Mouse (Mus musculus): ENCODE results near the gene Knl1.

The Knl1 gene

GRCm38 (mm10) chr2:119040882-119041281 is 6.0 kb upstream of the Knl1 start:
- DNase-seq (ENCODE audit: low spot score): no peak

DNA sequence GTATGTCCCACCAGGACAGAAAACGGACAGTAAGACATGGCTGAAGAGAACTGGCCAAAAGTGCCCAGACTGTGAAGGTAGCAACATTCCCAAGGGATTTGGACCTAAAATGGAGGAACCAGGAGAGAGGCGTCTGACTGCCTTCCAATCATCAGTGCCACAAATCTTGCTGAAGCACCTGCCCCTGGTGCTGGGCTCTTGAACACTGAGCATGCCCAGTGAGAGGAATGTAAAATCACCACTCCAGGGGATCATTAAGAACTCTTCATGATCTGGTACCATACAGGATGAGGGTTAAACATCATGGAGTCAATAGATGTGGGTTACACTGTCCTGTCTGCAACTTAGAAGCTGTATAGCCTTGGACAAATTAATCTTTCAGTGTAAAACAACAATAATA is 1.8 kb upstream of the Knl1 start:
- no peak for DNase-seq (ENCODE audit: low spot score)

DNA sequence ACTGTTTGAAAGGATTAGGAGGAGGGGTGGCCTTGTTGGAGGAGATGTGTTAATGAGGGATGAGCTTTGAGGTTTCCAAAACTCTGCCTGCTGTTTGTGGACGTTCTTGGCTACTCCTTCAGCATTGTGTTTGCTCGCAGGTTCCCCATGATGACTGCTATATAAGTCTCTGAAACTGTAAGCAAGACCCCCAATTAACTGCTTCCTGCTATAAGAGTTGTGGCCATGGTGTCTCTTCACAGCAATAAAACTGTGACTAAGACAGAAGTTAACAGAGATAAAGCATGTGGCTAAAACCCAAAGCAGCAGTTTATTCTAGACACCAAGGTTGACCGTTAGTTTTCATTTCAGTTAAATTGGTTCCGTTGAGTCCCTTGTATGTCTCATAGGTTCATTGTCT is 930 bp downstream of the Knl1 start:
- DNase-seq (ENCODE audit: low spot score): no peak

DNA sequence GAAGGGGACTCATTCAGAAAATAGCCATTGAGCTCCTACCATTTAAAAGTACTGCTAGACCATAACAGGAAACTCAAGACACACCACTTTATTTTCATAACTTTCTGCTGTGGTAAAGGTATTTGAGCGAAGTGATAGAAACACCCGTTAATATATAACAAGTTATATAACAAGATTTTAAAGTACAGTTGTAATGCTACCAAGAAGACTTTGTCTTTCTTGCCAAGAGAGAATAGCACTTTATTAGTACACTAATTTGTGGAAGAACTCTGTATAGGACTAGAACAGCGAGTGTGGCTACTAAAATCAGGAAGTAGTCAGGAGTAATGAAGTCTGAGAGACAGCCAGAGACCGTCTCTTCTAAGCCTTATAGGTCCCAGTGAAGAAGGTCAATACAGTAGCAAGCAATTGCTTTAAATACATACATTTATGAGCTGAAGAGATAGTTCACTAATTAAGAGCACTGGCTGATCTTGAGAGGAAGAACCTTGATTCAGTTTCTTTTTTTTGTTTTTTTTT is 3.3 kb downstream of the Knl1 start:
- DNase-seq (ENCODE audit: low spot score): no peak

- no peak for DNase-seq (ENCODE audit: low spot score)
Measured at GRCm38 (mm10) chr2:119060139-119060538, 13.2 kb downstream of the Knl1 start.

- DNase-seq (ENCODE audit: low spot score): no peak
Measured at GRCm38 (mm10) chr2:119072397-119072796, 25.5 kb downstream of the Knl1 start.

GRCm38 (mm10) chr2:119086156-119086555 is 39.2 kb downstream of the Knl1 start:
- no peak for DNase-seq (ENCODE audit: low spot score)

DNA sequence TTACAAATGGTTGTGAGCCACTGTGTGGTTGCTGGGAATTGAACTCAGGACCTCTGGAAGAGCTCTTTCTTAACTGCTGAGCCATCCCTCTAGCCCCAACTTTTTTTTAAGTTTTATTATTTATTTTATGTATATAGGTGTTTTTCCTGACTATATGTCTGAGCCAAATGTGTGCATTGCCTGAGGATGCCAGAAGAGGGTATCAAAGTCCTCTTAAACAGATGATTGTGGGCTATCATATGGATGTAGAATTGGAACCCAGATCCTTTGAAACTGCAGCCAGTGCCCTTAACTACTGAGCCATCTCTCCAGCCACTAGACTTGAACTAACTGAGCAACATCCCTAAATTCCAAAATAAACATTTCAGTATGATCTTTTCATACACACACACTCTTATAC is 54.6 kb downstream of the Knl1 start:
- DNase-seq (ENCODE audit: low spot score): no peak

DNA sequence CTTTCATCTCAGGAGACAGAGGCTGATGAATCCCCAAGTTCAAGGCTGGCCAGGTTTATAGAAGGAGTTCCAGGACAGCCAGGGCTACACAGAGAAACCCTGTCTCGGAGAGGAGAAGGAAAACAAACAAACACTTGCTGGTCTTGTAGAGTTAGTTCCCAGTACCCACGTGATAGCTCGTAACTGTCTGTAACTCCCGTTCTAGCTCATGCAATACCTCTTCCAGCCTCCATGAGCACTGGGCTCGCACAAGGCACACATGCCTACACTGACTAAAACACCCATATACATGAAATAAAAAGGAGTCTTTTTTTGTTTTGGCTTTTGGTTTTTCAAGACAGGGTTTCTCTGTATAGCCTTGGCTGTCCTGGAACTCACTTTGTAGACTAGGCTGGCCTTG is 59.7 kb downstream of the Knl1 start:
- no peak for DNase-seq (ENCODE audit: low spot score)

DNA sequence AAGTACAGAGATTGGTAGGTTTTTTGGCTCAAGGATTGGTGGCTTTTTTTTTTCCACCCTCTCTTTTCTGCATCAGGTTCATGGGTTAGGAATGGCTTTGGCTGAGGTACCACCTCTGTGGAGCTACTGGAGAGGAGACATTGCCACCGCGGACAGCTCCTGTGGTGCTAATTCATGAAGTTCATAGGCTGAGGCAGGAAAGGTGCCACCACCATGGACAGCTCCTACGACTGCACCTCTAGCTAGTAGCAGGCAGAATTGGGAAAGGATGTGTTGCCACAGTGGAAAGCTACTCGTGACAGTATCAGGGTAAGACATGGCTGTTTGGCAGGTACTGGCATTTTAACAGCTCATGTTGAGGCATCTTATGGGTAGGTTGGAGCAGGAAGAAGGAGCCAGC is 61.6 kb downstream of the Knl1 start:
- peak; percentile 10 for DNase-seq (ENCODE audit: low spot score)

GRCm38 (mm10) chr2:119111060-119111459 is 64.1 kb downstream of the Knl1 start:
- DNase-seq (ENCODE audit: low spot score): no peak

DNA sequence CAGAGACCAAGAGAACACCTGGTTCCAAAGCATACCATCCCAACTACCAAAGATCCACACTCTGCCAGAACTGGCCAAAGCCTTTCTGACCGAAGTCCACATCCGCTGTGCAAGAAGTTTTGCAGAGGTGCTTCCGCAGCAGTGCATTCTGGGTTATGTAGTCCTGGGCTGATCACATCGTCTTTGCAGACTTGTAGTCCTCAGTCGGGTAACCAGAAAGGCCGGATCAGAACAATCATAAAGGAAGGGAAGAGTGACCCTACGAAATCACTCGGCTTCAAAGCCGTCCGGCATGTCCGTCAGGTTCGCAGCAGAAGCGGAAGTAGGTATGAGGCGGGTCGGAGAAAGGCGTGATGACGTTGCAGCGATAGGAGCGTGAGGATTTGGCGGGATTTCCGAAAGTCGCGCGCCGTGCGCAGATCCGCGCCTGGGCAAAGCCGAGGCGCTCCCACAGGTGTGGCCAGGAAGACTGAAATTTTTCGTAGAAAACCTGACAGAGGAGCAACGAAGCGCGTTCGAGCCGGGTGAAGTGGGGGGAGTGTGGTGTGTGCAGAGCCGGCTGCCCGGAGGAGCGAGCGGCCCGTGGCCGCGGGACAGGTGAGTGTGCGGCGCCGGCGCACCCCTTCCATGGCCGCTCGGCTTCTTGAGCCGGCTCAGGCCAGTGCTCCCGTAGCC is 65.7 kb downstream of the Knl1 start, which contains the start of gene Rad51:
Gene Rad51, plus strand, starts transcription at position 356 of the 675 bp plus-strand sequence.
- DNase-seq (ENCODE audit: low spot score): peak; percentile 64

GRCm38 (mm10) chr2:119113121-119113925 is 66.4 kb downstream of the Knl1 start:
- DNase-seq (ENCODE audit: low spot score): no peak

GRCm38 (mm10) chr2:119136346-119136898 is 89.5 kb downstream of the Knl1 start:
- DNase-seq (ENCODE audit: low spot score): no peak

DNA sequence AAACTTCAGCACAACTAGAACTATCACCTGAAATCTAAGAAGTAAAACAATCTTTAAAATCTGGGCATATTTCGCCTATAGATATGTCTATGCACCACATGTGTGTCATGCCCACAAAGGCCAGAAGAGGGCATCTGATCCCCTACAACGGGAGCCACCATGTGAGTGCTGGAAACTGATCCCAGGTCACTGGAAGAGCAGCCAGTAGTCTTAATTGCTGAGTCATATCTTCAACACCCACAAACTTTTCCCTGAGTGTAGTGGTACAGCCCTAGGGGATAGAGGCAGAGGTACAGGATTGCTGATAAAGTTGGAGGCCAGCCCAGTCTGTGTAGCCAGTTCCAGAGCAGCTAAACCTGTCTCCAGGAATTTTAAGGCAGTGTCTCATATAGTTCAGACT is 98.3 kb downstream of the Knl1 start:
- DNase-seq (ENCODE audit: low spot score): no peak

GRCm38 (mm10) chr2:119146435-119146834 is 99.5 kb downstream of the Knl1 start:
- no peak for DNase-seq (ENCODE audit: low spot score)

DNA sequence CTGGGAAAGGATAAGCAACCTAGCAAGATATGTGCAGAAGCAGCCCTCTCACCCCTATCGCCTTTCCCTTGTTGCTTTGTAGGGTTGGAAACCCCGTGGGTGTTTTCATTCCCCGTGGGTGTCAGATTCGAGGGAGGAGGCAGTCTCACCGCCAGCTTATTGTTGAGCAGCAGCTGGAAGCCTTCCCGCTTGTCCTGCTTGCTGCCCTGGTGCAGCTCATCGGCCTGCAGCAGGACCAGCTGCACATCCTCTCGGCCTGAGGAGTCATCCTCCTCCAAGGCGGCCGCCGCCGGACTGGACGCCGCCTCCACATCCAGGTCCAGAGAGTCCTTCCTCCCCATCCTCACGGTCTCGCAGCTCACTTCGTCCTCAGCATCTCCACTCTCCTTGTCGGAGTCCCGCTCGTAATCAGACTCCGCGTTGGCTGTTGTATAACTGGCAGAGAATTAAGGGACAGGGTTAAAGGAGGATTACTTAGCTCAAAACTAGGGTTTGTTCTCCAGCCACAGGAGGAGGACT is 100.3 kb downstream of the Knl1 start:
- DNase-seq (ENCODE audit: low spot score): no peak

DNA sequence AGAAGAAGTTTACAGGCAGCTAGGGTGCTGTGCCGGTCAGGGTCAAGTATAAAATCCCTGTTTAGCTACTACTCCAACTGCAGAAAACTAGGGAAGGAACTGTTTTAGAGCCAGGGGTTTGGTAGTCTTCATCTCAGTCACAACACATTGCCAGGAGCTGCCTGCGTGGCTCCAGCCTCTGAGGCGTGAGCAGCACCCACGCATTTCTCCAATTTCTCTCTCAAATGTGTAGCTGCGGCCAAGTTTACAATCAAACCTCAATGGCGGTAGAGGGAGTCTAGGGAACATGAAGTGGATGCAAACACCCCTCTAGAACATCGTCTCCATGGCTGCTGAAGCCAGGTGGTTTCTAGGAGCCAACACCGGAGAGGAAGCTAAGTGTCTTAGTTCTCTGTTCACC is 100.9 kb downstream of the Knl1 start:
- DNase-seq (ENCODE audit: low spot score): no peak

DNA sequence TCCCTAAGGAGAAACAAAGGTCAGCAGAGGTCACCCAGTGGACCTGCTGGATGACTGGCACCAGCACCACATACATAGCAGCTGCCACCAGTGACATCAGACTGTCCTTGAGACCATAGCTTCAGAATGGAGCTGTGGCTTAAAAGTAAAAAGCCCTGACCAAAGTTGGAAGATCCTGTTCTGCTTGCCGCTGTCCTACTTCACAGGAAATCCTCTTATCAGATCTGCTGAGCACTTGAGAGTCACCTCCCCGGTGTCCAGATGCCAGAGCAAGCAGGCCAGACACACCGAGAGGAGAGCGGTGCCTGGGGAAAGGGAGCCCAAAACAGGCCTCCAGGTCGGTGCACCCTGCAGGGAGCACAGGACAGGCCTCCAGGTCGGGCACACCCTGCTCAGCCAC is 105.3 kb downstream of the Knl1 start:
- no peak for DNase-seq (ENCODE audit: low spot score)

- no peak for DNase-seq (ENCODE audit: low spot score)
Measured at GRCm38 (mm10) chr2:119154683-119155082, 107.8 kb downstream of the Knl1 start.

Measured in ovary, adult 18-20 months (tissue).